Mouse (Mus musculus): Measurements from ENCODE around the gene Tenm3. TPM values are rescaled to one million over a fixed set of nuclear protein-coding genes. Genes with fewer than 3 reads are reported as not detected.

The Tenm3 gene
- polyA plus RNA-seq (2012; rRNA removed) = 0.71 and 1.4 TPM in 2 replicates

GRCm38 (mm10) chr8:48843931-48844285 lies at the start of gene Tenm3:
Gene Tenm3 (minus strand): TSS chr8:48843951.
- 2% methylated on average over 19 of the region's 19 CpGs for WGBS
- no peak for DNase-seq (ENCODE audit: low read depth, low spot score)

GRCm38 (mm10) chr8:48890216-48890765 lies 46.5 kb upstream of the Tenm3 start:
- WGBS = 26% methylated on average over 7 of the region's 7 CpGs
- DNase-seq (ENCODE audit: low read depth, low spot score) = no peak

- WGBS = 90% methylated on average over 4 of the region's 4 CpGs
- DNase-seq (ENCODE audit: low read depth, low spot score) = no peak
Measured at GRCm38 (mm10) chr8:48884270-48884669, 40.5 kb upstream of the Tenm3 start.

GRCm38 (mm10) chr8:48880585-48880984 lies 36.8 kb upstream of the Tenm3 start:
- 88% methylated on average over 5 of the region's 5 CpGs for WGBS
- DNase-seq (ENCODE audit: low read depth, low spot score) = no peak

GRCm38 (mm10) chr8:48865972-48866371 lies 22.2 kb upstream of the Tenm3 start:
- WGBS = 44% methylated on average over 5 of the region's 5 CpGs
- no peak for DNase-seq (ENCODE audit: low read depth, low spot score)

- no peak for DNase-seq (ENCODE audit: low read depth, low spot score)
- WGBS = 36% methylated on average over 4 of the region's 4 CpGs
Measured at GRCm38 (mm10) chr8:48865485-48865884, 21.7 kb upstream of the Tenm3 start.

- 82% methylated on average over 8 of the region's 8 CpGs for WGBS
- DNase-seq (ENCODE audit: low read depth, low spot score) = no peak
Measured at GRCm38 (mm10) chr8:48850223-48851010, 6.7 kb upstream of the Tenm3 start.

GRCm38 (mm10) chr8:48849091-48849616 lies 5.4 kb upstream of the Tenm3 start:
- 45% methylated on average over 6 of the region's 6 CpGs for WGBS
- DNase-seq (ENCODE audit: low read depth, low spot score) = no peak

- WGBS = 24% methylated on average over 12 of the region's 12 CpGs
- DNase-seq (ENCODE audit: low read depth, low spot score) = no peak
Measured at GRCm38 (mm10) chr8:48844961-48845360, 1.2 kb upstream of the Tenm3 start.

GRCm38 (mm10) chr8:48844370-48844905 lies 687 bp upstream of the Tenm3 start:
- 2% methylated on average over 14 of the region's 14 CpGs for WGBS
- no peak for DNase-seq (ENCODE audit: low read depth, low spot score)

GRCm38 (mm10) chr8:48842991-48843930 lies 490 bp downstream of the Tenm3 start:
- WGBS = 1% methylated on average over 78 of the region's 93 CpGs
- no peak for DNase-seq (ENCODE audit: low read depth, low spot score)

GRCm38 (mm10) chr8:48842516-48842990 lies 1.2 kb downstream of the Tenm3 start:
- DNase-seq (ENCODE audit: low read depth, low spot score) = no peak
- WGBS = under 1% methylated on average over 11 of the region's 11 CpGs

- 20% methylated on average over 4 of the region's 4 CpGs for WGBS
- no peak for DNase-seq (ENCODE audit: low read depth, low spot score)
Measured at GRCm38 (mm10) chr8:48842035-48842434, 1.7 kb downstream of the Tenm3 start.

- DNase-seq (ENCODE audit: low read depth, low spot score) = no peak
- 75% methylated on average over 2 of the region's 2 CpGs for WGBS
Measured at GRCm38 (mm10) chr8:48835745-48836144, 8.0 kb downstream of the Tenm3 start.

GRCm38 (mm10) chr8:48827454-48827853 lies 16.3 kb downstream of the Tenm3 start:
- 64% methylated on average over 9 of the region's 9 CpGs for WGBS
- no peak for DNase-seq (ENCODE audit: low read depth, low spot score)

GRCm38 (mm10) chr8:48825666-48826065 lies 18.1 kb downstream of the Tenm3 start:
- WGBS = 79% methylated on average over 7 of the region's 7 CpGs
- DNase-seq (ENCODE audit: low read depth, low spot score) = no peak

GRCm38 (mm10) chr8:48822291-48822690 lies 21.5 kb downstream of the Tenm3 start:
- 79% methylated on average over 4 of the region's 4 CpGs for WGBS
- DNase-seq (ENCODE audit: low read depth, low spot score) = no peak

GRCm38 (mm10) chr8:48819962-48820361 lies 23.8 kb downstream of the Tenm3 start:
- no peak for DNase-seq (ENCODE audit: low read depth, low spot score)
- WGBS = 59% methylated on average over 6 of the region's 6 CpGs

- no peak for DNase-seq (ENCODE audit: low read depth, low spot score)
- WGBS = 41% methylated on average over 5 of the region's 5 CpGs
Measured at GRCm38 (mm10) chr8:48819348-48819747, 24.4 kb downstream of the Tenm3 start.

- 47% methylated on average over 13 of the region's 13 CpGs for WGBS
- DNase-seq (ENCODE audit: low read depth, low spot score) = no peak
Measured at GRCm38 (mm10) chr8:48816941-48817340, 26.8 kb downstream of the Tenm3 start.
